Mouse (Mus musculus): Measurements from ENCODE around the gene Crb1.

GRCm38 (mm10) chr1:139421521-139421874, 44.6 kb upstream of the Crb1 start:
- no peak for TF ChIP-seq CTCF (IDR thresholded peaks at IDR 0.05; ENCODE audit: low read depth, low read length)
- TF ChIP-seq TAL1 (conservative IDR thresholded peaks at IDR 0.05; ENCODE audit: low read depth, low read length), result no peak
- TF ChIP-seq GATA1 (IDR thresholded peaks at IDR 0.05; ENCODE audit: borderline replicate concordance, low read length), result no peak
- TF ChIP-seq POLR2AphosphoS5 (IDR thresholded peaks at IDR 0.05; ENCODE audit: insufficient replicate concordance, low read depth, low read length), result no peak
- no peak for TF ChIP-seq GATA2 (IDR thresholded peaks at IDR 0.05; ENCODE audit: borderline replicate concordance, low read depth, low read length)

Measured in G1E (cell line).